Mouse (Mus musculus) left cerebral cortex, adult 11 months (tissue): Measurements from ENCODE around the gene Snrpb2.

Experiments used
- DNase-seq: peaks from one replicate; pipeline ENCODE4 v3.0.0; 2022; ENCODE audit warnings: low spot score

The Snrpb2 gene

GRCm38 (mm10) chr2:143094761-143095160 lies 31.9 kb downstream of the Snrpb2 start:
- no peak for DNase-seq

GRCm38 (mm10) chr2:143097170-143097569 lies 34.3 kb downstream of the Snrpb2 start:
- no peak for DNase-seq

- DNase-seq: no peak
Observed at GRCm38 (mm10) chr2:143113859-143114258, 51.0 kb downstream of the Snrpb2 start.

GRCm38 (mm10) chr2:143114716-143115115 lies 51.9 kb downstream of the Snrpb2 start:
- DNase-seq: no peak

GRCm38 (mm10) chr2:143117453-143117852 lies 54.6 kb downstream of the Snrpb2 start:
- DNase-seq: no peak

GRCm38 (mm10) chr2:143118221-143118620 lies 55.4 kb downstream of the Snrpb2 start:
- DNase-seq: no peak
